Mouse (Mus musculus) lung, postnatal 0 days (tissue): ENCODE data around the gene Phka2. TPM values are rescaled to one million over a fixed set of nuclear protein-coding genes. Genes with fewer than 3 reads are reported as not detected.

Source experiments
- ATAC-seq: fragments of 200-750 bp; cut with Nextera tagmentation; 2 replicates; pipeline ENCODE4 v1.8.0; 2017; ENCODE audit warnings: moderate library complexity
- DNase-seq: peaks from one replicate; pipeline ENCODE4 v3.0.0-alpha.2; 2016; ENCODE audit warnings: low spot score
- H3K27ac ChIP-seq: fragments of 300-500 bp; sonication (generic); 2 replicates; pipeline ENCODE4 v1.5.1; 2014; ENCODE audit warnings: antibody characterized with exemption, mild to moderate bottlenecking, low read length, mixed read lengths
- H3K27me3 ChIP-seq: fragments of 300-500 bp; sonication (generic); replicated peaks from 2 replicates; pipeline ENCODE4 v1.6.1; 2014; ENCODE audit warnings: low read length, mixed read lengths; ENCODE audit not compliant: insufficient read depth
- H3K36me3 ChIP-seq: fragments of 300-500 bp; sonication (generic); 2 replicates; pipeline ENCODE4 v1.6.1; 2014; ENCODE audit warnings: low read length, mixed read lengths; ENCODE audit not compliant: insufficient read depth
- H3K4me1 ChIP-seq: fragments of 300-500 bp; sonication (generic); 2 replicates; pipeline ENCODE4 v1.6.1; 2014; ENCODE audit warnings: antibody characterized with exemption, low read depth, low read length, mixed read lengths; ENCODE audit not compliant: insufficient read depth
- H3K4me2 ChIP-seq: fragments of 300-500 bp; sonication (generic); replicated peaks from 2 replicates; pipeline ENCODE4 v1.6.1; 2014; ENCODE audit warnings: low read depth, mild to moderate bottlenecking, low read length, moderate library complexity, mixed read lengths
- H3K4me3 ChIP-seq: fragments of 300-500 bp; sonication (generic); 2 replicates; pipeline ENCODE4 v1.5.1; 2014; ENCODE audit warnings: low read depth, low read length
- H3K9ac ChIP-seq: fragments of 300-500 bp; sonication (generic); replicated peaks from 2 replicates; pipeline ENCODE4 v1.6.1; 2014; ENCODE audit warnings: low read depth, mild to moderate bottlenecking
- H3K9me3 ChIP-seq: fragments of 300-500 bp; sonication (generic); 2 replicates; pipeline ENCODE4 v1.6.1; 2016; ENCODE audit warnings: low read length, mixed read lengths
- CTCF ChIP-seq: IDR thresholded peaks from 2 replicates; pipeline ENCODE4 v1.5.1; 2016; ENCODE audit warnings: antibody characterized with exemption, mild to moderate bottlenecking
- EP300 ChIP-seq: IDR thresholded peaks from 2 replicates; pipeline ENCODE4 v1.6.1; 2016; ENCODE audit warnings: antibody characterized with exemption, mild to moderate bottlenecking, control low read depth
- WGBS: fragments of 180-500 bp; shearing (Covaris S2); extraction: QIAGEN DNeasy Blood & Tissue Kit; methylation state at CpG from one replicate; pipeline ENCODE4 v1.1.7; 2014; 5-methylcytosine and 5-hydroxymethylcytosine counted together
- polyA plus RNA-seq: library from polyadenylated mRNA; unstranded; fragments of >200 nt; fragmentation: Nextera tagmentation; extraction: Ambion mirVana; gene quantifications from 2 replicates; pipeline ENCODE4 v1.2.1, GENCODE M21; 2015

Phka2 gene
- polyA plus RNA-seq, 1 experiment from 2014 or later, result 9.9 TPM

DNA sequence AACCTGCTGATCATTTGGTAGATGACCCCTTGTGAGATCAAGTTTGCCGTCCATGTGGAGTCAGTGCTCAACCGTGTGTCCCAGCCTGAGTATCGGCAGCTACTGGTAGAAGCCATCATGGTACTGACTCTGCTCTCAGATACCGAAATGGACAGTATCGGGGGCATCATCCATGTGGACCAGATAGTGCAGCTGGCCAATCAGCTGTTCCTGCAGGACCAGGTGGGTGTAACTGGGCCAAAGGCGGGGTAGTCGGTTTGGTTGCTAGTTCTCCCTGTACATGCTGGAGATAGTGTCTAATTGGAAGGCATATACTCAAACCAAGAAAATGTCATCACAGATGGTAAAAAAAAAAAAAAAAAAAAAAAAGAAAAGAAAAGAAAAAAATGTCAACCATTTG lies 88.2 kb downstream of the Phka2 start:
- no peak for DNase-seq
- Histone ChIP-seq H3K4me3 (no peak overlapping the region), H3K4me1 (no peaks in the 10 kb centered on the region), H3K27me3 (no peaks in the 10 kb centered on the region), H3K9ac (no peak overlapping the region), H3K9me3 (no peaks in the 10 kb centered on the region), H3K4me2 (no peak overlapping the region), H3K27ac (no peak overlapping the region), H3K36me3 (no peaks in the 10 kb centered on the region)
- WGBS, result 96% methylated on average over 7 of the region's 7 CpGs
- no peak for ATAC-seq
- TF ChIP-seq EP300, result no peak
- no peak for TF ChIP-seq CTCF

DNA sequence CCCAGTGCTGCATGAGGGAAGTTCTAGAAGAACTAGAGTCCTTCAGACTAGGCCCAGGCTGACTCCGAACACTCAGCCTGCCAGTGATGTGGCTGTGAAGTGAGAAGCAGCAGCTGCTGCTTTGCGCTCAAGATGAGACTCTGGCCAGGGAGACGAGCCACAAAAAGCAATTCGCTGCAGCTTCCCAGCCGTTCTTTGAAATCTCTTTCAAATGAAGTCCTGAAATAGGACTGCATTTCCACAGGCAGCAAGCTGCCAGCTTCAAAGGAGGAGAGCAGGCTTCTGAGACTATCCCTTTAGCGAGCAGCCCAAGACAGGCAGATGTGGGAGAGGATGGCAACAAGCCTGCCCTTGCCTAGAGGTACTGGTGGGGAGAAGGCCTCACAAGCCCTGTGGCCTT lies 91.0 kb downstream of the Phka2 start:
- Histone ChIP-seq H3K9me3 (no peaks in the 10 kb centered on the region), H3K4me2 (no peak overlapping the region), H3K27ac (no peak overlapping the region), H3K27me3 (no peaks in the 10 kb centered on the region), H3K36me3 (no peaks in the 10 kb centered on the region), H3K4me1 (no peaks in the 10 kb centered on the region), H3K4me3 (no peak overlapping the region), H3K9ac (no peak overlapping the region)
- ATAC-seq (peak; percentile 14; the same call in 1 of the 2 replicates), DNase-seq (no peak)
- TF ChIP-seq EP300 (no peak), CTCF (no peak)
- WGBS, result 68% methylated on average over 6 of the region's 6 CpGs

DNA sequence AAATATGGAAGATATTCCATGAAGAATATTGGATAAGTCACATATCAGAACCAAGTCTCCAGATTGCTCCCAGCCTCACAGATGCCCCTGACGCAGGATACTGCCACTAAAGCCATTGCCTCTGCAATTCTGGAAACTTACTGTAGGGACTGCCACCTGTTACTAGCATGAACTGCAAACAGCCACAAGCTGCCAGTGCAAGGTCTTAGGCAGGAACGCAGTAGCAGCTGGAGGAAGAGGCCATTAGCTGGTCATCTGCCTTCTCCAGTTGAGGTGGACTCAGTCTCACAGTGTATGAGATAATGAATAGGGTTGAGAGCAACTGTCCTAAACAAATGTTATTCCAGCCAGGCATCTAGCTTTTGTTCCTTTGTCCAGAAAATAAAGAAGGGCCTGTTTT lies 96.1 kb downstream of the Phka2 start:
- H3K27me3 ChIP-seq, result no peaks in the 10 kb centered on the region
- H3K4me3 ChIP-seq, result no peak overlapping the region
- H3K36me3 ChIP-seq, result no peaks in the 10 kb centered on the region
- 59% methylated on average over 2 of the region's 2 CpGs for WGBS
- H3K9me3 ChIP-seq, result no peaks in the 10 kb centered on the region
- peak overlapping the region; percentile 43; the same call in 1 of the 2 replicates for H3K27ac ChIP-seq
- H3K4me2 ChIP-seq, result no peak overlapping the region
- no peak for TF ChIP-seq EP300
- TF ChIP-seq CTCF, result no peak
- no peak overlapping the region for H3K9ac ChIP-seq
- DNase-seq (no peak), ATAC-seq (no peak)
- H3K4me1 ChIP-seq, result no peaks in the 10 kb centered on the region

DNA sequence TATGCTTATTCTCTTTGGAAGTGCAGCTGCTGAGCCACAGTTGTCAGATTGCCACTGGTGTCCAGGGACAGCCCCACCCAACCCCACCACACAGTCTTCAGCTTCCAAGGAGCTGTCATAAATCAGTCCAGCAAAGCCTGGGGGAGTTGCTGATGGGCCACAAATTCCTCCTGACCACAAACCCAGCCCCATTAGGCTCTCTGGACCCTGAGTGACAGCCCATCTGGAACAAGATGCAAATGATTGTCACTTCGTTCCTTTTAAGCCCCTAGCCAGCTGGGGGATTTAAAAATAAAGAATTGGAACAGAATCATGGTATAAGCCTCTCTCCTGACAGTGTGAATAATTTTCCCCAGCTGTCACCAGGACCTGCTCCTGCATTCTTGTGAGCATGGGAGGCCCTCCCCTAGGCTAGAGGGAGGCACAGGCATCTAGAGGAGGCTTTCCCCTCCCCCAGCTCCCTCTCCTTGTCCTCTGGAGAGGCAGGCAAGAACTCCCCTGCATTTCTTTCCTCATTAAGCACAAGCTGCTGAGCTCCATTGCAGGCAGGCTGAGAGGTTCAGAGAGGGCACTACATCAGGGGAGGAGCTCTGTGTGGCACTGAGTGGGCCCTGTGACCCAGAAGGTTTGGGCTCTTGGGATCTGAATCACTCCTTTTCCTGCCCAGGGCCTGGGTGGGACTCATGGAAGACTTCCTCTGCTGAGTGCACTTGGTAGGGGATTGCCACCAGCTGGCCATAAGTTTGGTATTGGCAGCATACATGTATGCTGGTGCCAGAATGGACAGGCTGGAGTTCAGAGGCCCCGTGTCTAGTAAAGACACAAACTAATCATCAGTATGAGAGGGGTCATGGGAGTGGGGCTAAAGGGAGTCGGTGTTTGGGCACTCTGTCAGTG lies 96.8 kb downstream of the Phka2 start:
- Histone ChIP-seq H3K4me2 (no peak overlapping the region), H3K9ac (no peak overlapping the region), H3K27me3 (no peaks in the 10 kb centered on the region), H3K9me3 (no peaks in the 10 kb centered on the region), H3K27ac (peak overlapping the region; percentile 43), H3K36me3 (no peaks in the 10 kb centered on the region), H3K4me1 (no peaks in the 10 kb centered on the region), H3K4me3 (no peak overlapping the region)
- peak; percentile 85 for ATAC-seq
- DNase-seq, result peak; percentile 86
- WGBS, result 15% methylated on average over 3 of the region's 3 CpGs
- TF ChIP-seq EP300 (peak; percentile 86), CTCF (no peak)

DNA sequence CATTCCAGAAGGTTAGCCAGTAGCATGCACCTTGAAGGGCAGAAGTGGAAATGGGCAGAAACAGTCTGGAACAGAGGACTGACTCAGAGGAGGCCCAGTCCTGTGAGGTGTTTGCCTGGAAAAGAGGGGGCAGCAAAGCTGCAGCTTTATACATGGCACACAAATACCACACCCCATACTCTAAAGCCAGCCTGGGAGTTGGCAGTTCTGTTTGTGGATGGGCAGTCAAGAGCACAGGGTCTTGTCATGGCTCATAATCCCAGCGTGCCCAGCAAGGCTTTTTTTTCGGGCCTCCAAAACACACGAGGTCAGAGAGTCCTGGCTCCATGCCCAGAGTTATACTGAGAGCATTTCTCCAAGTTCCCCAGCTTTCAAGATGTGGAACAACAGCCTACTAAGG lies 99.1 kb downstream of the Phka2 start:
- ATAC-seq, result peak; percentile 8; the same call in 1 of the 2 replicates
- TF ChIP-seq EP300 (0 out of 2 replicates have a peak, but pooled peaks have one; percentile 27), CTCF (no peak)

DNA sequence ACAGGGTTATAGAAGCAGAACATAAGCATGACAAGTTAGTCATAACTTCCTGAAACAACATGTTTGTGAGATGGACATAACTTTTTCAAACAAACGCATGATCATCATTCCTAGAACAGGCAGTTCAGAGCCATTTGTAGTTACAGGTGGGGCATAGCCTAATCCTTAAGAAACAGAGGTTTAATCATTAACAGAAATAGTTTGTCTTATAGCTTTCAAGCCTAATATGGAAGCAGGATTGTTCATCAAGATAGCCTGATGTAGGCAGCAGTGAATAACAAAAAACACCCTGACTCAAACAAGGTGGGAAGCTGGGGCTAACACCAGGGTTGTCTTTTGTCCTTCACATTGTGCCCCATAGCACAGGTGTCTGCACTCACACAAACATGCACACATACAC lies 100.8 kb downstream of the Phka2 start:
- no peak overlapping the region for H3K9ac ChIP-seq
- H3K36me3 ChIP-seq, result no peaks in the 10 kb centered on the region
- H3K9me3 ChIP-seq, result no peaks in the 10 kb centered on the region
- ATAC-seq, result no peak
- no peaks in the 10 kb centered on the region for H3K27me3 ChIP-seq
- no peak for TF ChIP-seq CTCF
- no peak for TF ChIP-seq EP300
- H3K27ac ChIP-seq, result 0 out of 2 replicates have a peak overlapping the region, but pooled peaks have one; percentile 26
- H3K4me3 ChIP-seq, result no peak overlapping the region
- DNase-seq, result peak; percentile 45
- no peaks in the 10 kb centered on the region for H3K4me1 ChIP-seq
- 45% methylated on average over 1 of the region's 1 CpGs for WGBS
- H3K4me2 ChIP-seq, result no peak overlapping the region

More for the DNA sequence above, 99.1 kb downstream of the Phka2 start:
- H3K36me3 ChIP-seq, result no peaks in the 10 kb centered on the region
- peak; percentile 48 for DNase-seq
- peak overlapping the region; percentile 43; the same call in 1 of the 2 replicates for H3K27ac ChIP-seq
- no peaks in the 10 kb centered on the region for H3K27me3 ChIP-seq
- no peak overlapping the region for H3K9ac ChIP-seq
- H3K9me3 ChIP-seq, result no peaks in the 10 kb centered on the region
- H3K4me1 ChIP-seq, result no peaks in the 10 kb centered on the region
- H3K4me3 ChIP-seq, result no peak overlapping the region
- H3K4me2 ChIP-seq, result no peak overlapping the region
- 11% methylated on average over 3 of the region's 3 CpGs for WGBS
